Mouse (Mus musculus): ENCODE results near the gene Zeb2.

Zeb2 gene

GRCm38 (mm10) chr2:45096638-45097247 is 20.5 kb downstream of the Zeb2 start:
- no peak for DNase-seq (ENCODE audit: low spot score)

GRCm38 (mm10) chr2:45095825-45096224 is 21.4 kb downstream of the Zeb2 start:
- no peak for DNase-seq (ENCODE audit: low spot score)

DNA sequence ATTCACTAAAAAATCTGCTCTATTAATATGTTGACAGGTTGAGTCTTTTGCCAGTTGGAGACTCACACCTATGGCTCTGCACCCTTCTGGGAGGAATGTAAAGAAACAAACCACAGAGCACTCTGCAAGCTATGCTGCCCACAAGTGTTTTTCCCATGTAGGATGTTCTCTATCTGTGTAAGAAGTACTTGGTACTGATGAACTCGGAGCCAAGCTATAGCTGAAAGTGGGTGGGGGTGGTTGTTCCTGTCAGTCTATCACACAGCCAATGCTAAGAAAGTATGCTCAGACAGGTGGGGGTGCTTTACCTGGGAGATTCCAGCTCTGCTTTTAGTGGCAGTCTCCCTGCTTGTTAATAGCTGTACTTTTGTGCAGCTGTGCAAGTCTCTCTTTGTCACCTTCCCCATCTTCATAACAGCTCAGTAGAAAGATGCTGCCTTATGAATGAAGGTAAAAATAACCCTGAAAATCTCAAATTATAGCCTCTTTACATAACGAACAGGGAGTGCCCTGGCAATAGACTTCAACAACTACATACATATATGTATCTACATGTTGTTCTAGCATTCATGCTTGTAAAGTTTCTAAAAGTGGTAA is 22.7 kb downstream of the Zeb2 start:
- no peak for DNase-seq (ENCODE audit: low spot score)

GRCm38 (mm10) chr2:45093479-45093878 is 23.7 kb downstream of the Zeb2 start:
- DNase-seq (ENCODE audit: low spot score): no peak

DNA sequence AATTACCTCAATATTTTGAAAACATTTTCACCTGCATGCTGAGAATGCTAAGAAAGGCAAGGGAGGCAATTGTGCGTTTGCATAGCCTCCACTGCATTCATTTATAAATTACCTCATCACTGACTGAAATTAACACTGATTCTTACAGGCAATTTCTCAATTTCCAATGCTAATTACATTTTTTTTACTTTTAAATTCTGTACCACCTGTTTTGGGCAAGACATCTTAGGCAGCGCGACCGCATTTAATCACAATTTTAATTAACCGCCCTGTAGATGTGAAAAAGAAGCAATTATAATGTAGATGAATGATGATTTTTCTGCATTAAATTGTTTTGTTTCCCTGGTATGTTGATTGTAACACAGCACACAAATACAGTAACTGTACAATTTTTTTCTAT is 24.5 kb downstream of the Zeb2 start:
- no peak for DNase-seq (ENCODE audit: low spot score)

- no peak for DNase-seq (ENCODE audit: low spot score)
These were observed 26.5 kb downstream of the Zeb2 start for GRCm38 (mm10) chr2:45090529-45091297.

DNA sequence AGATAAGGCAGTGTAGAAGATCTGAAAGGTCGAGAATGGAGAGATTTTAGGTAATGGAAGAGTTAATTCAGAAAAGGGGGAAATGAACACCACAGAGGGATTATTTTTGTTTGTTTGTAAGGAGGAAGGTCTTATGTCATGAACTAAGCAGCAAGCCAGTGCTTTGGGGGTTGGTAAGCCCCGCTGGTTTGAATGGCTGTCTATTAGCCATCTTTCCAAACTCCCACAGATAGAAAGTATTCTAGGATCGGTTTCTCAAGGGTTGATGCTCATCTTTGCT is 28.0 kb downstream of the Zeb2 start:
- DNase-seq (ENCODE audit: low spot score): no peak

DNA sequence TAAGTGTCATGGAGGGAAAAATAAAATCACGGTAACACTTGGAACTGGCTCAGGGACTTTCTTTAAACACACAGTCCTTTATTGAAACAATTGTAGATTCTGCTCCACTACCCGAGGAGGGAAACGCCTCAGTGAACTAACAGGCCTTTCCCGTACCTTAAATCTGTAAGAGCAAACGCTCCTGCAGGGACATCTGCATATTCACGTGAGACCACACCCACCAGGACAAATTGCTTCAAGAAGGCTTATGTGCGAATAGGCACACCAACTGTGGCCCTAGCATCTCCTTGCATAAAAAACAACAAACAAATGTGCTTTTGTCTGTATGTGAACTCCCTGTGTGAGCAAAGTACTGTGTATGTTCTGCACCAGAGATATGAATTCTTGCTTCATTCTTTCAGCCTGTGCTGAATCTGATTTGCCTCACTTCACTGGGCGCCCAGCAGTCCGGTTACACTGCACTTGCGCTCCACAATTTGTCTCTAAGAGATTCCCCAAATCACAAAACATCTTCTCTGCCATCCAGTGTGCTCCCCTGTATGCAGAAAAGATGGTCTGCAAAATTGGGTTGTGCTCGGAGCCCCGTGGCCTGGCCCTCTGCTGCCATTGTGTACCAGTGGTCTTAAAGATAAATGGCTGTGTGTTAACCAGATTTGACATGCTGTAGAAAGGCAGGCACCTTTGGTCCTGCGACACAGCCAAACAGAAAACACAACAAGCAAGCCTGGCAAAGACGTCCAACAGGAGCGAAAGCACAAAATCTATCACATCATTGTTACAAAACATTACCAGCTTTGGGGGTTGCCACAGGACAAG is 28.6 kb downstream of the Zeb2 start:
- no peak for DNase-seq (ENCODE audit: low spot score)

DNA sequence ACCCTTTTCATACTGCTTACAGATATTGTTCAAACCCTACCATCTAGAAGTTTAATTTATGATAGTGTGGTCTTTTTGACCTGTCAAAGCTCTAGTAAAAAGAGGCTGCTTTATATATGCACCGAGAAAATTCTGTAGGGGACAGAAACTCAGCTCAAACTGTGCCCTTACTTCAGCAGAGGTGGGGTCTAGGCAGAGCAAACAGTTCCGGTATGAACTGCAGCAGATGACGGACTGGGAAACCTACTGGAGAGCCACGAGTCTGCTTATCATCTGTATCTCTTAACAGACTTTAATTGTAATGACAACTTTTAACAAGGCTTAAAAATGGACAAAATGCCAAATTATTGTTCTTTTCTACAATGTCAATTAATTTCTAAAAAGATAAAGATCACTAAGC is 30.0 kb downstream of the Zeb2 start:
- DNase-seq (ENCODE audit: low spot score): no peak

GRCm38 (mm10) chr2:45085653-45086052 is 31.5 kb downstream of the Zeb2 start:
- no peak for DNase-seq (ENCODE audit: low spot score)

- DNase-seq (ENCODE audit: low spot score): no peak
These were observed 34.2 kb downstream of the Zeb2 start for GRCm38 (mm10) chr2:45083042-45083441.

DNA sequence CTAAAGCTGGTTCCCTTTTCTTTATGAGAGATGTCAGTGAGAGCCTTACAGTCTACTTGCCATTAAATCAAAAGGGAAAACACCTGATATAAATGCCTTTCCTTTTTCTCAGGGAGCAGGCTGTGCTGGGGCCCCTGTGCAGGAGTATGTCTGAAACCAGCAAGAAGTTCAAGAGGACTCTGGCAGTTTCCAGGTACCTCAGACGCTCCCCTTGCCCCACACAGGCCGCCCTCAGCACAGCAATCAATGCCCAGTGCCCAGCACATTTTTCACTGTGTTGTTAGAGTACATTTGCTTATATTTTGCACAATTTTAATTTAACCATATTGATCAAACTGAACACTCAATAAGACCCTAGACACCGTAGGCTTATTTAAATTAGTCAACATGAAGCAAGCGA is 35.6 kb downstream of the Zeb2 start:
- DNase-seq (ENCODE audit: low spot score): no peak

GRCm38 (mm10) chr2:45077938-45078487 is 39.2 kb downstream of the Zeb2 start:
- no peak for DNase-seq (ENCODE audit: low spot score)

GRCm38 (mm10) chr2:45077383-45077782 is 39.8 kb downstream of the Zeb2 start:
- no peak for DNase-seq (ENCODE audit: low spot score)

DNA sequence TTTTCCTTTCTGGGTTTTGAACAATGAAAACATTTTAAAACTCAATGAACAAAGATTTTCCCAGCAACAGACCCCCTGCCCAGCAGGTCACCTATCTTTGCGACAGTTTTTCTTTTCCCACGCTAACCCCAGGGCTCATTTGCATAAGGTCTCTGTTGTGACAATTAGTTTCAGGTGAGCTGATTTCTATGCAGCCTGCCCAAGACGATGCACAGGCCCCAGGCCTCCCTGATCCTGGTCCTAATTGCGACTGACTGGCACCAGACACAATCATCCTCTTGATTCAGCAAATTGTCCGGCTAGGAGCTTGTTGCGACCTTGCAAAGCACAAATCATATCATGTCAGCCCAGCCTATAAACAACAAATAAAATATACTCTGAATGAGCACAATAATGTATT is 44.2 kb downstream of the Zeb2 start:
- DNase-seq (ENCODE audit: low spot score): no peak

GRCm38 (mm10) chr2:45071296-45071695 is 45.9 kb downstream of the Zeb2 start:
- DNase-seq (ENCODE audit: low spot score): no peak

DNA sequence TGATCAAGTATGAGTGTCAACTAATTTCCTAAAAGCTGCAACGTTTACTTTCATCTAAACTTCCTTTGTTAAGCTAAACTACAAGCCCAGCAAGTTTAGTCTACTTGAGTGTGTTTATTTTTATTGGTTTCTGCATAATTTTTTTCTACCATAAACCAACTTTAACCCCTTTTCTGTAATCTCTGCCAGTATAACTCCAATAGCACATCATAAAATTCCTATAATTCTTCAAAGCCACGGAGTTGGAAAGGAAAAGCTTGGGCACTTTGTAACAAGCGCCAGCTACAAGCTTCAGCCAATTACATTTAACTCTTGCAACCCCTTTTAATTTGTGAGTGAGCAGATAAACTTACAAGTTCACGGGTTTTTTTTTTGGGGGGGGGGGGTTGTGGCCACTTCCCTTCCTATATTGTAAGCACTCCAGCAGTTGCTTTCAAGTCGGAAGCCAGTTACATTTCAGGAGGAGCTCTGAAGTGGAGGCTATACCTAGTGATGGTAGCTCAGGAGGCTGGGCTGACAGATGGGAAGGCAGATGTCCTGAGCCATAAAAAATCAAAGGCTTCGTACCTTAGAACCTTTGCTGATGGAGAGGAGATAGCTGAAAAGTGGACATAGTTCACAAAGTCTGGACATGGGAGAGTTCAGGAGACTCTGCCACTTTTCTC is 46.5 kb downstream of the Zeb2 start:
- DNase-seq (ENCODE audit: low spot score): no peak

GRCm38 (mm10) chr2:45068792-45069550 is 48.2 kb downstream of the Zeb2 start:
- DNase-seq (ENCODE audit: low spot score): no peak

DNA sequence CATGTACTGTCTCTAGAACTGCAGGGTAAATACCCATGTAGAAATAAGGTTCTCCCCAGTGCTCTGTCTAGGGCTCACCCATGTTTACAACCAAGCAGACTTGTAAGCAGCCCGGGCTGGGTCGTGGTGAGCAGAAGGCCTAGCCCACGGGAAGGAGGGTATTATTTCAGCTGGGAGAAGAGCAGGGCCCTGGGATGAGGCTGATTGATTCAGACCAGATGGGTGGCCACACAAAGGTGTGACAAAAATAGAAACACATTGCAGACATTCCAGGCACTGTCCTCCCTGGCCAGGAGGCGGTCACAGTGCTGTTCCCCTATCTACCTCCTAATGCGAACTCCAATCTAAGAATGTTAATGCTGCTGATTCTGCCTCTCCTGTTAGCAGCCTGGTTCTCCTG is 50.1 kb downstream of the Zeb2 start:
- DNase-seq (ENCODE audit: low spot score): no peak

DNA sequence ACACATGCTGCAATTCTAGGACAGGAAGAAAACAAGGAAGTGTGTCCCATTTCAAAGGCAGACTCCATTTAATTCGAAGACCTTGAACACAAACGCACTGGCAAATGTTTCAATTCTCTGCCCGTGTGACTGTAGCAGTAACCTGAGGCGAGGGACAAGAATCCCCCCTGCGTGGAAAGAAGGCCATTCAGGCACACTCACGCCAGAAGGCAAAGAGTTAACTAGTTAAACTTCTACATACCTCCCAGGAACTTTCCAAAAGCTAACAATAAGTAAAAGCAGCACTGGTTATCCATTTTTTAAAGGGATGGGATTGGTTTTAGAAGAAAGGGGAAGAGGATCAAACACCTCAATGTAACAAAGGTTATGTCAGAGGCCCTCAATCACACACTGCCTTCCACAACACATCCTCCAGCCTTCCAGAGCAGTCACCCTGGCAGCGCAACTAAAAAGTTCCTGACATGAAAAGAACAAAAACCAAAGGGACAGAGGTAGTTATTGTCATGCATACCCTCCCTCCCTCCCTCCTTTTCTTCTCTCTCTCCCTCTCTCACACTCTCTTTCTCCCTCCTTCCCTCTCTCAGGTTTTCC is 53.8 kb downstream of the Zeb2 start:
- DNase-seq (ENCODE audit: low spot score): no peak

- no peak for DNase-seq (ENCODE audit: low spot score)
These were observed 55.1 kb downstream of the Zeb2 start for GRCm38 (mm10) chr2:45062136-45062535.

Measured in spleen, adult 12 weeks (tissue).